Mouse (Mus musculus) limb, embryonic 14.5 days (tissue): Measurements from ENCODE around the gene C1qtnf12. TPM values are rescaled to one million over a fixed set of nuclear protein-coding genes. Genes with fewer than 3 reads are reported as not detected.

Source experiments
- ATAC-seq: fragments of 200-750 bp; cut with Nextera tagmentation; 2 replicates; pipeline ENCODE4 v1.8.0; 2017; ENCODE audit warnings: low read depth, moderate number of reproducible peaks, moderate TSS enrichment; ENCODE audit not compliant: low FRiP score
- DNase-seq: peaks from one replicate; pipeline ENCODE4 v3.0.0-alpha.2; 2015; ENCODE audit warnings: low spot score
- H3K27ac ChIP-seq: fragments of 300-500 bp; sonication (generic); replicated peaks from 2 replicates; pipeline ENCODE4 v1.5.1; 2014; ENCODE audit warnings: low read depth, mild to moderate bottlenecking, low read length, moderate library complexity, mixed read lengths
- H3K27me3 ChIP-seq: fragments of 300-500 bp; sonication (generic); 2 replicates; pipeline ENCODE4 v1.6.1; 2014; ENCODE audit warnings: low read length, mixed read lengths; ENCODE audit not compliant: control insufficient read depth, insufficient read depth
- H3K36me3 ChIP-seq: fragments of 300-500 bp; sonication (generic); 2 replicates; pipeline ENCODE4 v1.6.1; 2014; ENCODE audit warnings: mild to moderate bottlenecking, low read length, moderate library complexity, mixed read lengths; ENCODE audit not compliant: control insufficient read depth, insufficient read depth
- H3K4me1 ChIP-seq: fragments of 300-500 bp; sonication (generic); 2 replicates; pipeline ENCODE4 v1.6.1; 2014; ENCODE audit warnings: antibody characterized with exemption, low read length, mixed read lengths; ENCODE audit not compliant: control insufficient read depth, insufficient read depth
- H3K4me2 ChIP-seq: fragments of 300-500 bp; sonication (generic); replicated peaks from 2 replicates; pipeline ENCODE4 v1.6.1; 2014; ENCODE audit warnings: low read depth, mild to moderate bottlenecking, low read length, moderate library complexity; ENCODE audit not compliant: severe bottlenecking
- H3K4me3 ChIP-seq: fragments of 300-500 bp; sonication (generic); replicated peaks from 2 replicates; pipeline ENCODE4 v1.5.1; 2014; ENCODE audit warnings: low read length
- H3K9ac ChIP-seq: fragments of 300-500 bp; sonication (generic); 2 replicates; pipeline ENCODE4 v1.6.1; 2014; ENCODE audit warnings: mild to moderate bottlenecking, low read depth, low read length, moderate library complexity; ENCODE audit not compliant: severe bottlenecking
- H3K9me3 ChIP-seq: fragments of 300-500 bp; sonication (generic); 2 replicates; pipeline ENCODE4 v1.6.1; 2016; ENCODE audit warnings: low read length; ENCODE audit not compliant: control insufficient read depth
- POLR2A ChIP-seq: fragments of 200-500 bp; IDR thresholded peaks from 2 replicates; pipeline ENCODE4 v1.8.0; 2012; ENCODE audit warnings: inconsistent platforms, mild to moderate bottlenecking, moderate library complexity, borderline replicate concordance; ENCODE audit not compliant: insufficient read depth, insufficient read length; ENCODE audit errors: extremely low read depth
- WGBS: fragments of 180-500 bp; shearing (Covaris S2); extraction: QIAGEN DNeasy Blood & Tissue Kit; methylation state at CpG from one replicate; pipeline ENCODE4 v1.1.7; 2014; 5-methylcytosine and 5-hydroxymethylcytosine counted together
- polyA plus RNA-seq, 2 experiments: library from polyadenylated mRNA; depleted of rRNA in 1 of 2; stranded (reverse) in 1 of 2; unstranded in 1 of 2; fragments of >200 nt; fragmentation: Nextera tagmentation in 1 of 2; extraction: Ambion mirVana in 1 of 2; gene quantifications; 2 replicates each; pipeline versions ENCODE4 v1.2.1 to v1.2.3; 2012 to 2014

The C1qtnf12 gene
- polyA plus RNA-seq, 2 experiments = 37.0 to 52.3 TPM

GRCm38 (mm10) chr4:155993606-155994005 lies 31.5 kb downstream of the C1qtnf12 start:
- ATAC-seq = no peak
- no peaks in the 10 kb centered on the region for H3K27me3 ChIP-seq
- peaks cover 28% of the 10 kb centered on the region for H3K36me3 ChIP-seq
- WGBS = 4% methylated on average over 15 of the region's 15 CpGs
- no peak for DNase-seq
- peaks cover 19% of the 10 kb centered on the region for H3K4me1 ChIP-seq
- no peaks in the 10 kb centered on the region for H3K9me3 ChIP-seq
- H3K4me3 ChIP-seq = peak overlapping the region; percentile 88
- H3K9ac ChIP-seq = peak overlapping the region; percentile 88
- H3K27ac ChIP-seq = peak overlapping the region; percentile 86
- TF ChIP-seq POLR2A = no peak
- H3K4me2 ChIP-seq = peak overlapping the region; percentile 59

- no peak for DNase-seq
- no peak overlapping the region for H3K9ac ChIP-seq
- peaks cover 90% of the 10 kb centered on the region for H3K36me3 ChIP-seq
- no peak overlapping the region for H3K4me2 ChIP-seq
- no peaks in the 10 kb centered on the region for H3K9me3 ChIP-seq
- H3K4me1 ChIP-seq = no peaks in the 10 kb centered on the region
- no peak for ATAC-seq
- H3K27ac ChIP-seq = no peak overlapping the region
- H3K4me3 ChIP-seq = no peak overlapping the region
- TF ChIP-seq POLR2A = no peak
- WGBS = 89% methylated on average over 3 of the region's 3 CpGs
- H3K27me3 ChIP-seq = no peaks in the 10 kb centered on the region
Measured at GRCm38 (mm10) chr4:156004109-156004508, 42.0 kb downstream of the C1qtnf12 start.

GRCm38 (mm10) chr4:156008369-156008768 lies 46.3 kb downstream of the C1qtnf12 start:
- DNase-seq = no peak
- H3K9ac ChIP-seq = no peak overlapping the region
- no peaks in the 10 kb centered on the region for H3K9me3 ChIP-seq
- ATAC-seq = no peak
- H3K36me3 ChIP-seq = peaks cover 91% of the 10 kb centered on the region
- no peak overlapping the region for H3K27ac ChIP-seq
- H3K27me3 ChIP-seq = no peaks in the 10 kb centered on the region
- H3K4me3 ChIP-seq = no peak overlapping the region
- 92% methylated on average over 4 of the region's 4 CpGs for WGBS
- H3K4me2 ChIP-seq = no peak overlapping the region
- H3K4me1 ChIP-seq = no peaks in the 10 kb centered on the region
- TF ChIP-seq POLR2A = no peak

- Histone ChIP-seq H3K36me3 (peaks cover 59% of the 10 kb centered on the region), H3K9ac (no peak within 1 kb of the TSS), H3K27ac (no peak within 1 kb of the TSS), H3K4me2 (no peak within 1 kb of the TSS), H3K4me1 (no peaks in the 10 kb centered on the region), H3K4me3 (no peak within 1 kb of the TSS), H3K9me3 (no peaks in the 10 kb centered on the region), H3K27me3 (no peaks in the 10 kb centered on the region)
- no peak for TF ChIP-seq POLR2A
- WGBS = 83% methylated on average over 8 of the region's 8 CpGs
- ATAC-seq (no peak), DNase-seq (no peak)
Measured at GRCm38 (mm10) chr4:156013637-156014036, 51.5 kb downstream of the C1qtnf12 start, which contains the start of gene Tnfrsf4. Gene Tnfrsf4, plus strand, starts transcription at chr4:156013843.

- no peaks in the 10 kb centered on the region for H3K4me1 ChIP-seq
- DNase-seq (no peak), ATAC-seq (no peak)
- H3K27me3 ChIP-seq = no peaks in the 10 kb centered on the region
- H3K9me3 ChIP-seq = no peaks in the 10 kb centered on the region
- TF ChIP-seq POLR2A = no peak
- H3K4me2 ChIP-seq = no peak overlapping the region
- WGBS = 75% methylated on average over 2 of the region's 2 CpGs
- H3K27ac ChIP-seq = no peak overlapping the region
- no peak overlapping the region for H3K9ac ChIP-seq
- no peak overlapping the region for H3K4me3 ChIP-seq
- H3K36me3 ChIP-seq = peaks cover 51% of the 10 kb centered on the region
Measured at GRCm38 (mm10) chr4:156014436-156014835, 52.3 kb downstream of the C1qtnf12 start.

Other genes with a start within 250 kb of the C1qtnf12 start
- gene Tmem240, start 227.5 kb upstream of the C1qtnf12 start, polyA plus RNA-seq (2012; rRNA removed) = 3.7 and 4.0 TPM in 2 replicates
- gene Tmem240, start 227.5 kb upstream of the C1qtnf12 start, polyA plus RNA-seq (2014; fragmentation: Nextera tagmentation; extraction: Ambion mirVana) = 0.88 and 1.1 TPM in 2 replicates
- gene Atad3a, start 201.2 kb upstream of the C1qtnf12 start, polyA plus RNA-seq (2012; rRNA removed) = 117 and 135 TPM in 2 replicates
- gene Atad3a, start 201.2 kb upstream of the C1qtnf12 start, polyA plus RNA-seq (2014; fragmentation: Nextera tagmentation; extraction: Ambion mirVana) = 84.8 and 85.2 TPM in 2 replicates
- 12.4 and 14.9 TPM in 2 replicates for gene Vwa1, start 187.6 kb upstream of the C1qtnf12 start, polyA plus RNA-seq (2012; rRNA removed)
- gene Vwa1, start 187.6 kb upstream of the C1qtnf12 start, polyA plus RNA-seq (2014; fragmentation: Nextera tagmentation; extraction: Ambion mirVana) = 11.9 and 13.9 TPM in 2 replicates
- gene Tmem88b, start 176.4 kb upstream of the C1qtnf12 start, polyA plus RNA-seq (2012; rRNA removed) = 2.0 and 2.6 TPM in 2 replicates
- 0.48 and 0.67 TPM in 2 replicates for gene Tmem88b, start 176.4 kb upstream of the C1qtnf12 start, polyA plus RNA-seq (2014; fragmentation: Nextera tagmentation; extraction: Ambion mirVana)
- 0.23 TPM in 1 of 2 replicates, not detected in the other for gene Ankrd65, start 171.9 kb upstream of the C1qtnf12 start, polyA plus RNA-seq (2012; rRNA removed)
- gene Ankrd65, start 171.9 kb upstream of the C1qtnf12 start, polyA plus RNA-seq (2014; fragmentation: Nextera tagmentation; extraction: Ambion mirVana) = not detected in 2 replicates
- gene Mrpl20, start 159.4 kb upstream of the C1qtnf12 start, polyA plus RNA-seq (2012; rRNA removed) = 72.2 and 97.5 TPM in 2 replicates
- gene Mrpl20, start 159.4 kb upstream of the C1qtnf12 start, polyA plus RNA-seq (2014; fragmentation: Nextera tagmentation; extraction: Ambion mirVana) = 199 and 215 TPM in 2 replicates
- 273 and 304 TPM in 2 replicates for gene Ccnl2, start 149.8 kb upstream of the C1qtnf12 start, polyA plus RNA-seq (2012; rRNA removed)
- 190 and 199 TPM in 2 replicates for gene Ccnl2, start 149.8 kb upstream of the C1qtnf12 start, polyA plus RNA-seq (2014; fragmentation: Nextera tagmentation; extraction: Ambion mirVana)
- 112 and 114 TPM in 2 replicates for gene Aurkaip1, start 131.0 kb upstream of the C1qtnf12 start, polyA plus RNA-seq (2012; rRNA removed)
- 126 and 129 TPM in 2 replicates for gene Aurkaip1, start 131.0 kb upstream of the C1qtnf12 start, polyA plus RNA-seq (2014; fragmentation: Nextera tagmentation; extraction: Ambion mirVana)
- 218 and 302 TPM in 2 replicates for gene Mxra8, start 122.6 kb upstream of the C1qtnf12 start, polyA plus RNA-seq (2012; rRNA removed)
- gene Mxra8, start 122.6 kb upstream of the C1qtnf12 start, polyA plus RNA-seq (2014; fragmentation: Nextera tagmentation; extraction: Ambion mirVana) = 109 and 120 TPM in 2 replicates
- 92.9 and 131 TPM in 2 replicates for gene Dvl1, start 114.9 kb upstream of the C1qtnf12 start, polyA plus RNA-seq (2012; rRNA removed)
- 17.4 and 18.8 TPM in 2 replicates for gene Dvl1, start 114.9 kb upstream of the C1qtnf12 start, polyA plus RNA-seq (2014; fragmentation: Nextera tagmentation; extraction: Ambion mirVana)
- gene Tas1r3, start 99.0 kb upstream of the C1qtnf12 start, polyA plus RNA-seq (2012; rRNA removed) = 0.31 and 0.51 TPM in 2 replicates
- 0.32 and 0.37 TPM in 2 replicates for gene Tas1r3, start 99.0 kb upstream of the C1qtnf12 start, polyA plus RNA-seq (2014; fragmentation: Nextera tagmentation; extraction: Ambion mirVana)
- gene Cptp, start 92.9 kb upstream of the C1qtnf12 start, polyA plus RNA-seq (2012; rRNA removed) = 15.0 and 20.5 TPM in 2 replicates
- gene Cptp, start 92.9 kb upstream of the C1qtnf12 start, polyA plus RNA-seq (2014; fragmentation: Nextera tagmentation; extraction: Ambion mirVana) = 16.3 and 19.2 TPM in 2 replicates
- 57.4 and 60.7 TPM in 2 replicates for gene Ints11, start 92.8 kb upstream of the C1qtnf12 start, polyA plus RNA-seq (2012; rRNA removed)
- 63.7 and 75.4 TPM in 2 replicates for gene Ints11, start 92.8 kb upstream of the C1qtnf12 start, polyA plus RNA-seq (2014; fragmentation: Nextera tagmentation; extraction: Ambion mirVana)
- gene Pusl1, start 70.5 kb upstream of the C1qtnf12 start, polyA plus RNA-seq (2012; rRNA removed) = 95.7 and 125 TPM in 2 replicates
- 54.9 and 57.2 TPM in 2 replicates for gene Pusl1, start 70.5 kb upstream of the C1qtnf12 start, polyA plus RNA-seq (2014; fragmentation: Nextera tagmentation; extraction: Ambion mirVana)
- 33.8 and 41.6 TPM in 2 replicates for gene Acap3, start 70.5 kb upstream of the C1qtnf12 start, polyA plus RNA-seq (2012; rRNA removed)
- 19.8 and 22.6 TPM in 2 replicates for gene Acap3, start 70.5 kb upstream of the C1qtnf12 start, polyA plus RNA-seq (2014; fragmentation: Nextera tagmentation; extraction: Ambion mirVana)
- gene Ube2j2, start 18.5 kb upstream of the C1qtnf12 start, polyA plus RNA-seq (2012; rRNA removed) = 106 and 117 TPM in 2 replicates
- 122 and 126 TPM in 2 replicates for gene Ube2j2, start 18.5 kb upstream of the C1qtnf12 start, polyA plus RNA-seq (2014; fragmentation: Nextera tagmentation; extraction: Ambion mirVana)
- gene B3galt6, start 30.3 kb downstream of the C1qtnf12 start, polyA plus RNA-seq (2012; rRNA removed) = 11.3 and 15.2 TPM in 2 replicates
- 17.0 and 18.8 TPM in 2 replicates for gene B3galt6, start 30.3 kb downstream of the C1qtnf12 start, polyA plus RNA-seq (2014; fragmentation: Nextera tagmentation; extraction: Ambion mirVana)
- gene Sdf4, start 30.6 kb downstream of the C1qtnf12 start, polyA plus RNA-seq (2012; rRNA removed) = 52.4 and 74.5 TPM in 2 replicates
- gene Sdf4, start 30.6 kb downstream of the C1qtnf12 start, polyA plus RNA-seq (2014; fragmentation: Nextera tagmentation; extraction: Ambion mirVana) = 171 TPM in 2 replicates
- 4.8 and 5.8 TPM in 2 replicates for gene Tnfrsf4, start 51.5 kb downstream of the C1qtnf12 start, polyA plus RNA-seq (2012; rRNA removed)
- gene Tnfrsf4, start 51.5 kb downstream of the C1qtnf12 start, polyA plus RNA-seq (2014; fragmentation: Nextera tagmentation; extraction: Ambion mirVana) = 0.58 and 0.65 TPM in 2 replicates
- 1.9 TPM in 2 replicates for gene Tnfrsf18, start 63.8 kb downstream of the C1qtnf12 start, polyA plus RNA-seq (2012; rRNA removed)
- gene Tnfrsf18, start 63.8 kb downstream of the C1qtnf12 start, polyA plus RNA-seq (2014; fragmentation: Nextera tagmentation; extraction: Ambion mirVana) = 3.7 and 4.7 TPM in 2 replicates
- gene Ttll10, start 97.1 kb downstream of the C1qtnf12 start, polyA plus RNA-seq (2012; rRNA removed) = 4.0 and 4.2 TPM in 2 replicates
- 2.4 and 2.6 TPM in 2 replicates for gene Ttll10, start 97.1 kb downstream of the C1qtnf12 start, polyA plus RNA-seq (2014; fragmentation: Nextera tagmentation; extraction: Ambion mirVana)
- gene 9430015G10Rik, start 147.7 kb downstream of the C1qtnf12 start, polyA plus RNA-seq (2012; rRNA removed) = 74.5 and 92.4 TPM in 2 replicates
- 34.4 and 38.3 TPM in 2 replicates for gene 9430015G10Rik, start 147.7 kb downstream of the C1qtnf12 start, polyA plus RNA-seq (2014; fragmentation: Nextera tagmentation; extraction: Ambion mirVana)
- gene Rnf223, start 168.2 kb downstream of the C1qtnf12 start, polyA plus RNA-seq (2012; rRNA removed) = 1.5 and 2.0 TPM in 2 replicates
- gene Rnf223, start 168.2 kb downstream of the C1qtnf12 start, polyA plus RNA-seq (2014; fragmentation: Nextera tagmentation; extraction: Ambion mirVana) = 0.61 and 0.65 TPM in 2 replicates
- 264 and 342 TPM in 2 replicates for gene Agrn, start 235.2 kb downstream of the C1qtnf12 start, polyA plus RNA-seq (2012; rRNA removed)
- gene Agrn, start 235.2 kb downstream of the C1qtnf12 start, polyA plus RNA-seq (2014; fragmentation: Nextera tagmentation; extraction: Ambion mirVana) = 78.5 and 92.2 TPM in 2 replicates
- gene Isg15, start 238.5 kb downstream of the C1qtnf12 start, polyA plus RNA-seq (2012; rRNA removed) = 1.4 and 1.7 TPM in 2 replicates
- gene Isg15, start 238.5 kb downstream of the C1qtnf12 start, polyA plus RNA-seq (2014; fragmentation: Nextera tagmentation; extraction: Ambion mirVana) = 0.26 and 0.73 TPM in 2 replicates
- gene AW011738, start 241.0 kb downstream of the C1qtnf12 start, polyA plus RNA-seq (2012; rRNA removed) = 2.2 and 2.4 TPM in 2 replicates
- 0.41 and 1.4 TPM in 2 replicates for gene AW011738, start 241.0 kb downstream of the C1qtnf12 start, polyA plus RNA-seq (2014; fragmentation: Nextera tagmentation; extraction: Ambion mirVana)